Mouse (Mus musculus): ENCODE results near the gene Gnai3. TPM values are rescaled to one million over a fixed set of nuclear protein-coding genes. Genes with fewer than 3 reads are reported as not detected.

Gene Gnai3
- 225 TPM for polyA plus RNA-seq (2014; fragmentation: Illumina TruSeq; extraction: RNeasy Lipid Tissue Mini Kit (QIAGEN cat#74804); ENCODE audit: low read depth, low replicate concordance)

GRCm38 (mm10) chr3:108145534-108146445 is at the start of gene Gnai3:
Gene Gnai3, minus strand, starts transcription at chr3:108146146.

GRCm38 (mm10) chr3:108186098-108187047 is 40.4 kb upstream of the Gnai3 start, which contains the start of gene Amigo1:
Gene Amigo1, plus strand, starts transcription at chr3:108186335.

GRCm38 (mm10) chr3:108154656-108155055 is 8.7 kb upstream of the Gnai3 start, which contains the start of gene Gpr61:
Gene Gpr61, minus strand, starts transcription at chr3:108154882.

GRCm38 (mm10) chr3:108092536-108093115 is 53.3 kb downstream of the Gnai3 start, which contains the start of gene Gnat2:
Gene Gnat2, plus strand, starts transcription at chr3:108092789.

DNA sequence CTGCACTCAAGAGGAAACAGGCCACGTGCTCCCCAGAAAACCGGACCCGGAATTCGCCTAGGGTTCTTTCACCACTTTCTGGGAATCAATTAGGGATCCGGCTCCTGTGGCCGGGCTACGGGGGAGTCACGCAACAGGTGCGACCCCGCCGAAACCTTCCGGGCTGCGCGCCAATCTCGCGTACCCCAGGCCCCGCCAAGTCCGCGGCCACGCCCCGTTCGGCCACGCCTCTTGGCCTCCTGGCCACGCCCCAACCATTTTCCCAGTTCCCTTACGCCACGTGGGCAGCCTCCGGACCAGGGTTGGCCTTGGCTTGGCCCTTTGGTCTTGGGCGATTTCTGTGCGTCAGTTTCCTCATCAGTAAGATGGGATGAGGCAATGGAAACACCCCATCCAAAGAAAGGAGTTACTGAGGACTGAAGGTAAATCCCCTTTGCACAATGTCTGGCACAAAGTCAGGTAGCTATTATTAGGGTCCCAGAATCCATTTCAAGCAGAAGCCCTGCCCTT is 59.4 kb downstream of the Gnai3 start, which contains the start of gene Ampd2:
Gene Ampd2 (minus strand): TSS at position 182 of the 510 bp plus-strand sequence.

Other genes with a start within 250 kb of the Gnai3 start
- gene Gstm7, start 214.3 kb downstream of the Gnai3 start, polyA plus RNA-seq (2014; fragmentation: Illumina TruSeq; extraction: RNeasy Lipid Tissue Mini Kit (QIAGEN cat#74804); ENCODE audit: low read depth, low replicate concordance) = 4.3 TPM
- 1.2 TPM for gene Gstm6, start 202.4 kb downstream of the Gnai3 start, polyA plus RNA-seq (2014; fragmentation: Illumina TruSeq; extraction: RNeasy Lipid Tissue Mini Kit (QIAGEN cat#74804); ENCODE audit: low read depth, low replicate concordance)
- not detected for gene Gstm3, start 176.9 kb downstream of the Gnai3 start, polyA plus RNA-seq (2014; fragmentation: Illumina TruSeq; extraction: RNeasy Lipid Tissue Mini Kit (QIAGEN cat#74804); ENCODE audit: low read depth, low replicate concordance)
- 66.2 TPM for gene Gstm2, start 159.7 kb downstream of the Gnai3 start, polyA plus RNA-seq (2014; fragmentation: Illumina TruSeq; extraction: RNeasy Lipid Tissue Mini Kit (QIAGEN cat#74804); ENCODE audit: low read depth, low replicate concordance)
- gene Gstm1, start 128.2 kb downstream of the Gnai3 start, polyA plus RNA-seq (2014; fragmentation: Illumina TruSeq; extraction: RNeasy Lipid Tissue Mini Kit (QIAGEN cat#74804); ENCODE audit: low read depth, low replicate concordance) = 53.9 TPM
- gene Gstm4, start 101.3 kb downstream of the Gnai3 start, polyA plus RNA-seq (2014; fragmentation: Illumina TruSeq; extraction: RNeasy Lipid Tissue Mini Kit (QIAGEN cat#74804); ENCODE audit: low read depth, low replicate concordance) = 3.7 TPM
- gene Ampd2, start 59.5 kb downstream of the Gnai3 start, polyA plus RNA-seq (2014; fragmentation: Illumina TruSeq; extraction: RNeasy Lipid Tissue Mini Kit (QIAGEN cat#74804); ENCODE audit: low read depth, low replicate concordance) = 8.5 TPM
- 0.77 TPM for gene Gnat2, start 53.4 kb downstream of the Gnai3 start, polyA plus RNA-seq (2014; fragmentation: Illumina TruSeq; extraction: RNeasy Lipid Tissue Mini Kit (QIAGEN cat#74804); ENCODE audit: low read depth, low replicate concordance)
- not detected for gene Gpr61, start 8.7 kb upstream of the Gnai3 start, polyA plus RNA-seq (2014; fragmentation: Illumina TruSeq; extraction: RNeasy Lipid Tissue Mini Kit (QIAGEN cat#74804); ENCODE audit: low read depth, low replicate concordance)
- gene Amigo1, start 40.2 kb upstream of the Gnai3 start, polyA plus RNA-seq (2014; fragmentation: Illumina TruSeq; extraction: RNeasy Lipid Tissue Mini Kit (QIAGEN cat#74804); ENCODE audit: low read depth, low replicate concordance) = 7.6 TPM
- gene Cyb561d1, start 55.1 kb upstream of the Gnai3 start, polyA plus RNA-seq (2014; fragmentation: Illumina TruSeq; extraction: RNeasy Lipid Tissue Mini Kit (QIAGEN cat#74804); ENCODE audit: low read depth, low replicate concordance) = 5.1 TPM
- gene Atxn7l2, start 64.8 kb upstream of the Gnai3 start, polyA plus RNA-seq (2014; fragmentation: Illumina TruSeq; extraction: RNeasy Lipid Tissue Mini Kit (QIAGEN cat#74804); ENCODE audit: low read depth, low replicate concordance) = 2.3 TPM
- gene Sypl2, start 80.5 kb upstream of the Gnai3 start, polyA plus RNA-seq (2014; fragmentation: Illumina TruSeq; extraction: RNeasy Lipid Tissue Mini Kit (QIAGEN cat#74804); ENCODE audit: low read depth, low replicate concordance) = 14.7 TPM
- gene Psma5, start 110.8 kb upstream of the Gnai3 start, polyA plus RNA-seq (2014; fragmentation: Illumina TruSeq; extraction: RNeasy Lipid Tissue Mini Kit (QIAGEN cat#74804); ENCODE audit: low read depth, low replicate concordance) = 101 TPM
- 24.3 TPM for gene Sort1, start 137.9 kb upstream of the Gnai3 start, polyA plus RNA-seq (2014; fragmentation: Illumina TruSeq; extraction: RNeasy Lipid Tissue Mini Kit (QIAGEN cat#74804); ENCODE audit: low read depth, low replicate concordance)
- not detected for gene Mybphl, start 218.8 kb upstream of the Gnai3 start, polyA plus RNA-seq (2014; fragmentation: Illumina TruSeq; extraction: RNeasy Lipid Tissue Mini Kit (QIAGEN cat#74804); ENCODE audit: low read depth, low replicate concordance)
- gene Psrc1, start 237.7 kb upstream of the Gnai3 start, polyA plus RNA-seq (2014; fragmentation: Illumina TruSeq; extraction: RNeasy Lipid Tissue Mini Kit (QIAGEN cat#74804); ENCODE audit: low read depth, low replicate concordance) = not detected